Mouse (Mus musculus): Measurements from ENCODE around the gene Htra2. TPM values are rescaled to one million over a fixed set of nuclear protein-coding genes. Genes with fewer than 3 reads are reported as not detected.

Gene Htra2
- total RNA-seq, 2 experiments from 2014 or later: 52.9 to 54.5 TPM

GRCm38 (mm10) chr6:83004872-83005271, 50.2 kb downstream of the Htra2 start:
- no peak for DNase-seq (ENCODE audit: low spot score in 2 of 2)
- 0 out of 2 replicates have a peak, but pooled peaks have one; percentile 6 for TF ChIP-seq CTCF (conservative IDR thresholded peaks at IDR 0.05)
- Histone ChIP-seq H3K27ac (no peak overlapping the region), H3K4me3 (no peak overlapping the region)

DNA sequence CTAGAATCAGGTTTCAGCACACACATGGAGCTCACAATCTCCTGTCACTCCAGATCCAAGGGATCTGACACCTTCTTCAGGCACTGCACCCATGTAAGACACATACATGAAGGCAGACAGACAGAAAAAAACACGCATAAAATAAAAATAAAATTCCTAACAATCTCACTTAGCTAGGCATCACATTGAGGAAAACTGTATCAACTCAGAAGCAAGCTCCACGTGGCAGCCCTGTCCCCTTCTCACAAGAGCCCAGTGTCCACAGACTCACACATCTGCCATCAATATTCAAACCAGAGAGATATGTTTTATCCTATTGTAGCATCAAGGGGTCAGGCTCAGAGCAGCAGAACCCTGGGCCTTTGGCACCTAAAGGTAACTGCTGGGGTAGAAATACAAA, 50.8 kb downstream of the Htra2 start:
- DNase-seq (ENCODE audit: low spot score in 2 of 2): no peak
- TF ChIP-seq CTCF (conservative IDR thresholded peaks at IDR 0.05): no peak
- H3K27ac ChIP-seq: no peak overlapping the region
- H3K4me3 ChIP-seq: no peak overlapping the region

DNA sequence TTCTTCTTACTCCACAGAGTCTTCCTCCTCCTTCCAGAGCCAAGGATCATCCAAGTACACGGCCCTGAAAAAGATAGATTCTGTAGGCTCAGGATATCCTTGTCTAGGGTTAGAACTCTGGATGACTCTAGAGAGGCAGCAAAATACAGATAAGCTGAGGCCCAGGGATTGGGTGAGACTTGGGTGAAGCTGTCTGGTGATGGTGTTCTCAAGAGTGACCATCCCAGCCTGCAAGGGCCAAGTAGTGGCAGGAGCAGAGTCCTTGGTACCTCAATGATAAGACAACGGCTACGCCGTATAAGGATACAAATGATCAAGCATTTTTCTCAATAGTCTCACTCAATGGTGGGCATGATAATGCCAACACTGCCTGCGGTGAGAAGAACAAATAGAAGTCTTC, 51.2 kb downstream of the Htra2 start:
- DNase-seq (ENCODE audit: low spot score in 2 of 2): no peak
- H3K4me3 ChIP-seq: no peak overlapping the region
- H3K27ac ChIP-seq: no peak overlapping the region
- no peak for TF ChIP-seq CTCF (conservative IDR thresholded peaks at IDR 0.05)

GRCm38 (mm10) chr6:83003082-83003481, 52.0 kb downstream of the Htra2 start:
- Histone ChIP-seq H3K4me3 (no peak overlapping the region), H3K27ac (no peak overlapping the region)
- TF ChIP-seq CTCF (conservative IDR thresholded peaks at IDR 0.05): no peak
- no peak for DNase-seq (ENCODE audit: low spot score in 2 of 2)

Small RNA genes within 50 kb of the gene (microRNA-seq; reads per million reads assigned to microRNA genes)
- gene Mir3470a (0 reads per million in 2 experiments), gene Mir7040 (0.18 to 0.96 reads per million in 2 experiments)

Other genes with a start within 250 kb of the Htra2 start
- gene Sema4f, start 115.5 kb downstream of the Htra2 start, total RNA-seq (2021): 10 to 100 TPM; 41.0 to 44.0 TPM
- not detected for gene M1ap, start 108.4 kb downstream of the Htra2 start, total RNA-seq (2021)
- gene Dok1, start 21.8 kb downstream of the Htra2 start, total RNA-seq (2021): 1 to 10 TPM; 3.2 to 3.3 TPM
- 1 to 10 TPM; 2.4 to 3.5 TPM for gene Loxl3, start 21.1 kb downstream of the Htra2 start, total RNA-seq (2021)
- 100 to 1,000 TPM; 131 to 133 TPM for gene Aup1, start 752 bp downstream of the Htra2 start, total RNA-seq (2021)
- under 1 TPM; 0.69 to 0.79 TPM for gene Dqx1, start 2.6 kb upstream of the Htra2 start, total RNA-seq (2021)
- gene Tlx2, start 15.0 kb upstream of the Htra2 start, total RNA-seq (2021): not detected
- gene Pcgf1, start 22.6 kb upstream of the Htra2 start, total RNA-seq (2021): 10 to 100 TPM; 36.3 to 37.5 TPM
- under 1 TPM in 1 of 2 experiments, not detected in 1; 0.86 TPM for gene Lbx2, start 31.1 kb upstream of the Htra2 start, total RNA-seq (2021)
- gene Ccdc142, start 46.3 kb upstream of the Htra2 start, total RNA-seq (2021): 1 to 10 TPM; 7.7 to 9.1 TPM
- gene Gm42688, start 46.3 kb upstream of the Htra2 start, total RNA-seq (2021): 1 to 10 TPM; 8.5 to 9.5 TPM
- 10 to 100 TPM; 64.9 to 67.4 TPM for gene Mrpl53, start 53.8 kb upstream of the Htra2 start, total RNA-seq (2021)
- 10 to 100 TPM; 24.0 to 26.4 TPM for gene Mogs, start 60.2 kb upstream of the Htra2 start, total RNA-seq (2021)
- 10 to 100 TPM; 55.9 to 56.1 TPM for gene Wbp1, start 66.3 kb upstream of the Htra2 start, total RNA-seq (2021)
- gene Ino80b, start 70.2 kb upstream of the Htra2 start, total RNA-seq (2021): 10 to 100 TPM; 22.3 to 25.4 TPM
- gene Rtkn, start 80.2 kb upstream of the Htra2 start, total RNA-seq (2021): 10 to 100 TPM; 80.0 to 84.0 TPM
- gene Wdr54, start 101.1 kb upstream of the Htra2 start, total RNA-seq (2021): 10 to 100 TPM; 25.0 to 32.0 TPM
- gene 1700003E16Rik, start 101.1 kb upstream of the Htra2 start, total RNA-seq (2021): 10 to 100 TPM; 21.8 to 21.9 TPM
- 100 to 1,000 TPM; 400 to 422 TPM for gene Dctn1, start 110.6 kb upstream of the Htra2 start, total RNA-seq (2021)
- gene Slc4a5, start 164.6 kb upstream of the Htra2 start, total RNA-seq (2021): under 1 TPM; 0.44 to 0.98 TPM

Measured in layer of hippocampus, adult 2 months (tissue).